Mouse (Mus musculus) heart, adult 8-10 months (tissue): ENCODE measurements around the gene Mtus2. TPM values are rescaled to one million over a fixed set of nuclear protein-coding genes. Genes with fewer than 3 reads are reported as not detected.
"Not testable (repeated sequence)": the region's sequence is repeated elsewhere in the genome, so short reads cannot be mapped to it uniquely, and the experiment has no call there.

ENCODE experiments used
- DNase-seq: peaks from one replicate; pipeline ENCODE4 v3.0.0; 2022; ENCODE audit warnings: low spot score
- total RNA-seq, 4 experiments: library from RNA; stranded (reverse); gene quantifications; 2 replicates each; pipeline ENCODE4 v1.2.4; 2022

The Mtus2 gene
- total RNA-seq, 4 experiments from 2014 or later = 77.3 to 126 (median 92.3) TPM

GRCm38 (mm10) chr5:148108314-148108713 lies 151.2 kb downstream of the Mtus2 start:
- no peak for DNase-seq

DNA sequence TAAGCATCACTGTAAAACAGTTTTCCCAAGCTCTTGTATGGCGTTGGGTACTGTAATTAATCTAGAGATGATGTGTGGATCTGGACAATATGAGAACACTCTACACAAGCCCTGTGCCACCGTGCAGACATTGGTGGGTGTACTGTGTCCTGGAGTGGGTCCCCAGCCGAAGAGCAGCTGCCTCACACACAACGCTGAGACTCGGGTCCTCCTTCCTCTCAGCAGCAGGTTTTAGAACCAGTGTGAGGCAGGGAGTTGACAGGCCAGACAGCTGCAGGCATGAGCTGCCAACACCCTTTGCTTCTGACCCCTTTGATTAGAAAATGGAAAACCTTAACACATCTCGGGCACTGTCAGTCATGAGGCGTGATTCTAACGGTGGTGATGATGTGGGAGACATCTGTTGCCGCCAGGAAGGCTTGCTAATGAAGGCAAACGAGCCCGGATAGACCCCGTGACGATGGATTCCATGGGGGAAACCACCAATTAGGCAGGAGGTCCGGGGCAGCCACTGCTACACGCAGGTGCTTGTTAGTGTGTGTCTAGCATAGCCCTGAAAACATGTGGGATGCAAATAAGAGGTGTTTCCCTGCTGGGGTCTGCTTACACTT lies 158.2 kb downstream of the Mtus2 start:
- no peak for DNase-seq

DNA sequence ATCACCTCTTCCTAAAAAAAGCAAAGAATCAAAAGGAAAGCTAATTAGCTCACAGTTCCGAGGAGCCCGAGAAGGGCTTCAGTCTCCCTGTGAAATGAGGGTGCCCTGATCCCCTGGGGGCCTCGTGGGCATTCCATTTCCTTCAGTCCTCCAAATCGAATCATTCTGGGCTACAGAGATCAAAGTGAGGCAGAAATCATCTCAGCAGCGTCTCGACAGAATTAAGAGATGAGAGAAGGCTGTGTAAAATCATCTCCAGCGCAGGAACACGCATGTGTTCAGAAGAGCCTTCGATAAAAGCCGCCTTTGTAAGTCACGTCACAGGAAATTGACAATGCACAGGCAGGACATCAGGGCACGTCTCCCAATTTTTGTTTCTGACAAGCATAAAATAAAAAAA lies 167.2 kb downstream of the Mtus2 start:
- no peak for DNase-seq

- DNase-seq = peak; percentile 33
These were observed 173.8 kb downstream of the Mtus2 start for GRCm38 (mm10) chr5:148130691-148131457.

DNA sequence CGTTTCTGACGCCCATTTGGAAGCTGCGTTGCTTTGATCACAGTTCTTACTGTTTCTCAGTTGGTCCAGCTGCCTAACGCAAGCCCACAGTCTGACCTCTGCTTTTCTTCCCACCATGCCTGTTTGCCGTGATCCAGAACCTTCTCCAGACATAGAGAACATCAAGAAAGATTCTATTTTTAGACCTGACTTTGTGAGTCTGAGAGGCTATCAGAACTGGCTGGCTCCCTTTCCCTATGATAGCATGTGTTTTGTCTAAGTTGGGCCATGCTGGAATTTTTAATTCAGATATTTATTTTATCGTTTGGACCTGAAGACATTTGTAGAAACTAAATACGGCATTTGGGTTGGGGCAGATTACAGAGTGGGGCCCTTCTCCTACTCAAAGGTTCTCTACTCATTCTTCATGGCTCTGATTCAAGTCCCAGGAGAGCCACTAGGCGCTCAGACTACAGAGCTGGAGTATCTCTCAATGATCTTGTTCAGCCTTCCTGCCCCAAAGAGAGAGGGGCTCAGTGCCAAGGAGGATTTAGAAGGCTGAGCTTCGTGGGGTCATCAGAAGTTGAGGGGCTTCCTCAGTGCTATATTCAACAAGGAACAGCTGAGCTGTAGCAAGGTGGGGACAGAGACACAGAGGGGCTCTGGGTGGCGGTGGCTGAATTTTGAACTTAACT lies 174.5 kb downstream of the Mtus2 start:
- DNase-seq = no peak

DNA sequence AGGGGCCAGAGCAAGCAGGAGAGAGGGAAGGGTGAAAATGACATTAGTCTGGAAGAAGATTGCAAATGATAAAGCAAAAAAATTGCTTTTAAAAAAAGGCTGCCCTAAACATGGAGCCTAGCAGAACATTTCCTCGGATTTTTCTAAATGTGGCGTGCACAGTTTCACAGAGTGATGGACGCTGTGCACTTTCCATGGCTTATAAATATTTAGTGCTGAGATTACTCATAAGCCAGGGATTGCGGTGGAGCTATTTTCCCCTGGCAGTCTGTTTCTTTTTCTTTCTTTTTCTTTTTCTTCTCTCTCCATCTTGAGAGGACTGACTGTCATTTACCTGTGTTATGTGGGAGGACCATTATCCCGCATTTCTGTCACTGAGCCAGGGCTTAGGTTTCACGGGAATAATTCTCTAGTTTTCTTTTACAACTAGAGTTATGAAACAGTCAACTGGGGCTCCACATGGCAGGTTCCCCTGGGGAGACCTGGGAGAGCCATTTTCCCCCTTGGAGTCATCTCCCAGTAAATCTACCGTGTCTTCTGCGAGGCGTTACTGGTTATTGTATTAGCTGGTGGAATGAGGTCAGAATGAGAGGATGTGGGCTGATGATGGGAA lies 176.4 kb downstream of the Mtus2 start:
- DNase-seq = no peak

DNA sequence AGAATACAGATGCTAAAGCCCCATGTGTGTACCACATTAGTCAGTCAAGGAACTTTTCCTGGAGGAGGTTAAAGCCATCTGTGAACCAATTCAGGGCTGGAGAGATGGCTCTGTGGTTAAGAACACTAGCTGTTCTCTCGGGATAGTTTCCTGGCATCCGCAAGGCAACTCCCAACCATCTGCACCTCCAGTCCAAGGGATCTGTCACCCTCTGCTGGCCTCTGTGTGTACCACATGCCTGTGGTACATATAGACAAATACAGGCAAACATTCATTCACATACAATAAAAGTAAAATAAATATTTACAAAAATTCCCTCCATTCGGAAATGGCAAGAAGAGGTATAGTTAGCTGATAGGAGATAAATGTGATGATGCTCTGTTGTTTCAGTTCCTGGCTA lies 184.5 kb downstream of the Mtus2 start:
- DNase-seq = no peak

DNA sequence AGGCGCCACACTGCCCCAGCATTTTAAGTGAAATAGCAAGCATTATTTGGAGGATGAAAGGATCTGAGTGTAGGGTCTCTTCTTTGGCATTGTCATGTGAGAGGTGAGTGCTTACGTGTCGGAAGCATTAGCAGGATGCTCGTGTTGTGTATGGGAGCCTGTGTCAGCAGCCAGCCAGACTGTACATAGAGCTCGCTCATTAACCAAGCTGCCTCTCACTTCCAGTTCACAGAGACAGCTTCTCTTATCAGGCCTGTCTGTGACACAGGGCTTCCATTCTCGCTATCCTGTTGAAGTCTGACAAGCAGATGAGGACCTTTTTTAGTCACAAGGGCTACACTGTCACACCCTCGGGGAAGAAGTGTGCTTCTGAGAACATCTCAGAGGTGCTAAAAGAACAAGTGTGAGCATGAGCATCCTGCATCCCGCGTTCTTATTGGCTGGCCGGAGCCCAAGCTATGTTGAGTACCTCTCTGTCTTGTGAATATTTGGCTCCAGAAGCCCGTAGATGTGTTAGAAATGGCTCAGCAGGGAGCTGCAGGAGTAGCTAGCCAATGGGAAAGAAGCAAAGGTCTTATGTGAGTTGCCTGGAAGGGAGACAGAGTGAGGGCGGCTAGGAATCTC lies 189.2 kb downstream of the Mtus2 start:
- no peak for DNase-seq

DNA sequence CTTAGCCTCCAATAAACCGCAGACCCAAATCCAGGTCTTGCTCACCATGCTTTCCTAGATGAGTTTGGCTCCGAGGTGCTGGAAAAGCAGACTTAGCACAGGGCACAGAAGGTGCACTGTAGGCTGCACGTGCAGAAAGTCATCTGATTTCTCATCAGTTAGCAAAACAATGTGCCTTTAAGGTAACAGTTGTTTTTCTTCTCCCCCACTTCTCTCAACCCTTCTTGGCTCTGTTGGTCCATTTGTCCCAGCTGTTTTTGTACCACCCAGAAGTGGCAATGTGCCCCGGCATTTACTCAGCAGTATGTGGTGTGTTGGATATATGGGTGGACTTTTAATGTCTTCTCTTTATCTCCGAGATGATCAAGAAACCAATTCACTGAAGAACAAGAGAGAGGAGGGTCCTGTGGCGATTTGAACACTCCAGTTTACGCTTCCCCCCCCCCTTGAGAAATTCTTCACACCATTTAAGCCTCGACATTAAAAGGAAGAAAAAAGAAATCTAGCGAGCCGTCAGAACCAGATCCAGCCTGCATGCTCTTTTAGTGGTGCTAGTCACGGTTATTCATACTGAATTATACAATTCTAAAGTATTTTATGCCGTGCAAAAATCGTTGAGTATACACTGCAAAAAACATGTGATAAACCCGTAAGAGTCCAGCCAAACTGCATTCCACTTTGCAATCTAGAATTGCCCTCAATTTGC lies 194.9 kb downstream of the Mtus2 start:
- DNase-seq = no peak

- DNase-seq = no peak
These were observed 195.7 kb downstream of the Mtus2 start for GRCm38 (mm10) chr5:148152600-148153402.

GRCm38 (mm10) chr5:148153403-148153713 lies 196.2 kb downstream of the Mtus2 start:
- DNase-seq = no peak

- DNase-seq = no peak
These were observed 197.6 kb downstream of the Mtus2 start for GRCm38 (mm10) chr5:148154727-148155126.

GRCm38 (mm10) chr5:148159328-148159727 lies 202.2 kb downstream of the Mtus2 start:
- no peak for DNase-seq

DNA sequence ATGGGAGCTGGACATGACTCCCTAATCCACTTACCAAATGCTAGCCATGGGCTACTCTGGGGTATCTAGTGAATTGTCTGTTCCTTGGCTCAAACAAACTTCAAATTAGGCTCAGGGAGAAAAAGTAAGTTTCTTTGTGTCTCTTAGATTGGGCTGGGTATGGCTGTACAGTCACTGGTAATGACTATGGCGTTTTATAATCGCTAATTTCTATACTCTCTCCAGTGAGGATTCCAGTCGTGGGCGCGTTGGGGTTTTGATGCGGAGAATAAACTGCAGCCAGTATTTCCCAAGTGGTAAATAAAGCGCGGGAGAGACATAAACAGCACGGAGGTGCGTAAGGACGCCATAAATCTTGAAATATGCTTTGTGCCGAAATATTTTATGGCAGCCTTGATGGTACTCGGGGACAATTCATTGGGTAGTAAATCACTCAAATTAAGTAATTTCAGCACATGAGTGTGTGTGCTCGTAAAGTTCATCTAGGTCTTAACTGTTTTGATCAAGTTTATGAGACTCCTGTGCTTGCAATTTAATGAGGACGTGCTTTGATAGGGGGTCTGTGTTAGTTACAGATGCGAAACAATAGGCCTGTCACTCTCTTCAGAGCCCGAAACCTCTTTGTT lies 203.5 kb downstream of the Mtus2 start:
- DNase-seq = no peak

DNA sequence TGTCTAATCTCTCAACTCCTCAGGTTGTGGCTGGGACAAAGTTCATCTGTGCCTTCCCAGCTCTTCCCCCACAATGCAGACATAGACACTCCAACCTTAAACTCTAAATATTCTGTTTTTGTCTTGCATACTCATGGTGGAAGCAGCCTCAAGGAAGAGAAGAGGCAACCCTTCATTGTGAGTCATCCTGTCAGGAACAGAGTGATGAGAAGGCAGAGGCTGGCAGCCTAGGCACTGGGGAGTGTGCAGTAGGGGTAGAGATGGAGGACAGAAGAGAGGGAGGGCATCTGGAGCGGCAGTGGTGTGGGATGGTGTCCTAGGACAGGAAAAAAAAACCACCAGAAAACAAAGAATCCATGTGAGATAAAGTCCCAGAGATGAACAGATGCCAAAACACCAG lies 208.0 kb downstream of the Mtus2 start:
- no peak for DNase-seq

- no peak for DNase-seq
These were observed 218.0 kb downstream of the Mtus2 start for GRCm38 (mm10) chr5:148175091-148175490.

DNA sequence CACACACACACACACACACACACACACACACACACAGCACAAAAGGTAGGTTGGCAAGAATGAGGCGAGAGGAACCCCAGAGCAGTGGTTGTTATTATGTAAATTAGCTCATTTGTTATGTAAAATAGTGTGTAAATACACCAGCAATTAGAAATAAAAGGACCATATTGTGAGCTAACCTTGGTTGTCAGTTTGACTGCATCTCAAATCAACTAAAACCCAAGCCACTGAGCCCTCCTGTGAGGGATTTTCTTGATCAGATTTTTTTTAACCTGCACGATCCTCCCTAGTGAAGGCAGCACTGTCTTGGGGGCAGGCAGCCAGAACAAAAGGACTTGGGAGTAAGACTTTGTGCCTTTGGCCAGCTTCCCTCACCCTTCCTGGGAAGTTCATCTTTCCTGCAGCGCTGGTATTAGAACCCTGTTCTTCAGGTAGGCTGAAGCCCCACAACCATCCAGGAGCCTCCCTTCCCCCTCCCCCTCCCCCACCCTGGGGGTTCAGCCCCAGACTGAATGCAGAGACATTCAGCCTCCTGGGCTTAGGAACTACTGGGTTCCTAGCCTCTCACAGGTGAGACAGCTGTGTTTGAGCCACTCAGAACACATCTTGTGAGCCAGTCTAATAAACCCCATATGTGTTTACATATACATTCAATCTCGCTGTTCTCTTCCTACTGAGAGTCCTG lies 218.8 kb downstream of the Mtus2 start:
- no peak for DNase-seq

GRCm38 (mm10) chr5:148176539-148176938 lies 219.4 kb downstream of the Mtus2 start:
- DNase-seq = not testable (repeated sequence)

GRCm38 (mm10) chr5:148179231-148179630 lies 222.1 kb downstream of the Mtus2 start:
- no peak for DNase-seq
